Mouse (Mus musculus): ENCODE measurements at regions not wholly inside any gene's neighbourhood (a gene's known extent, or its start where the extent isn't known, plus 50 kb on each side); places are given as distances from the start of the nearest gene placed in this dataset.

GRCm38 (mm10) chr5:44416844-44417589 is 190.6 kb upstream of the Tapt1 start:
- ATAC-seq (replicated peaks; ENCODE audit: low FRiP score, low TSS enrichment, poor library complexity, severe bottlenecking), result no peak

- no peak for ATAC-seq (replicated peaks; ENCODE audit: low FRiP score, low TSS enrichment, poor library complexity, severe bottlenecking)
These were observed 188.0 kb upstream of the Tapt1 start for GRCm38 (mm10) chr5:44414441-44414840.

GRCm38 (mm10) chr5:44403300-44403699 is 176.9 kb upstream of the Tapt1 start:
- no peak for ATAC-seq (replicated peaks; ENCODE audit: low FRiP score, low TSS enrichment, poor library complexity, severe bottlenecking)

GRCm38 (mm10) chr5:44400573-44401332 is 174.3 kb upstream of the Tapt1 start:
- no peak for ATAC-seq (replicated peaks; ENCODE audit: low FRiP score, low TSS enrichment, poor library complexity, severe bottlenecking)

- ATAC-seq (replicated peaks; ENCODE audit: low FRiP score, low TSS enrichment, poor library complexity, severe bottlenecking), result no peak
These were observed 160.9 kb upstream of the Tapt1 start for GRCm38 (mm10) chr5:44387237-44387810.

- ATAC-seq (replicated peaks; ENCODE audit: low FRiP score, low TSS enrichment, poor library complexity, severe bottlenecking), result no peak
These were observed 159.8 kb upstream of the Tapt1 start for GRCm38 (mm10) chr5:44386176-44386575.

- ATAC-seq (replicated peaks; ENCODE audit: low FRiP score, low TSS enrichment, poor library complexity, severe bottlenecking), result no peak
These were observed 156.6 kb upstream of the Tapt1 start for GRCm38 (mm10) chr5:44383049-44383448.

GRCm38 (mm10) chr5:44370006-44370405 is 143.6 kb upstream of the Tapt1 start:
- no peak for ATAC-seq (replicated peaks; ENCODE audit: low FRiP score, low TSS enrichment, poor library complexity, severe bottlenecking)

GRCm38 (mm10) chr5:44352324-44352723 is 125.9 kb upstream of the Tapt1 start:
- ATAC-seq (replicated peaks; ENCODE audit: low FRiP score, low TSS enrichment, poor library complexity, severe bottlenecking), result no peak

- ATAC-seq (replicated peaks; ENCODE audit: low FRiP score, low TSS enrichment, poor library complexity, severe bottlenecking), result no peak
These were observed 115.1 kb upstream of the Tapt1 start for GRCm38 (mm10) chr5:44341457-44342014.

- no peak for ATAC-seq (replicated peaks; ENCODE audit: low FRiP score, low TSS enrichment, poor library complexity, severe bottlenecking)
These were observed 112.2 kb upstream of the Tapt1 start for GRCm38 (mm10) chr5:44338662-44339061.

- no peak for ATAC-seq (replicated peaks; ENCODE audit: low FRiP score, low TSS enrichment, poor library complexity, severe bottlenecking)
These were observed 109.3 kb upstream of the Tapt1 start for GRCm38 (mm10) chr5:44335756-44336155.

- ATAC-seq (replicated peaks; ENCODE audit: low FRiP score, low TSS enrichment, poor library complexity, severe bottlenecking), result no peak
These were observed 93.2 kb upstream of the Tapt1 start for GRCm38 (mm10) chr5:44319626-44320025.

GRCm38 (mm10) chr5:44306769-44307557 is 80.5 kb upstream of the Tapt1 start:
- ATAC-seq (replicated peaks; ENCODE audit: low FRiP score, low TSS enrichment, poor library complexity, severe bottlenecking), result no peak

GRCm38 (mm10) chr5:44303886-44304855 is 77.7 kb upstream of the Tapt1 start:
- peak; percentile 79; the same call in 1 of the 2 replicates for ATAC-seq (replicated peaks; ENCODE audit: low FRiP score, low TSS enrichment, poor library complexity, severe bottlenecking)

GRCm38 (mm10) chr5:44284384-44284783 is 58.0 kb upstream of the Tapt1 start:
- ATAC-seq (replicated peaks; ENCODE audit: low FRiP score, low TSS enrichment, poor library complexity, severe bottlenecking), result peak; percentile 84

Data from megakaryocyte-erythroid progenitor cell, adult 5-6 weeks (primary cell).